15 mouse cellular contexts compared by ENCODE assay signal in the genomic region with DNA sequence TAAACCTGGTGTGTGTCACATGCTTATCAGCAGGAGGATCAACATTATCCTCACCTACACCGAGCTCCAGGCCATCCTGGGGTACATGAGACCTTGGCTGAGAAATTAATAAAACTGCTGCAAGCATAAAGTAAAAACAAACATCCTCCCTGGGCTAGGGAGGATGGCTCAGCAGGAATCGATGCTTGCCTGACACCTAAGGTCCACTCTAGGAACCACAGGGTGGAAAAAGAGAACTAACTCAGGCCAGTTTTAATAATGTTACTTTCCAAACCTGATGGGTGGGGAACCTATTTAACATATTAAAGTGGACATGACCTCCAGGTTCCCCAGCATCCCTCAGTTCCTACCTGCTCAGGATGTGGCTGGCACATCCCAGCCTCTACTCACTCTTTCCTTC. TPM values are rescaled to one million over a fixed set of nuclear protein-coding genes. Genes with fewer than 3 reads are reported as not detected.
"Had no signal": no experiment of that assay in that cellular context is flagged by ENCODE, and none has a peak within 500 bp of the region (broad histone marks: within the 10 kb centered on the region; RNA-seq: fewer than 3 reads in every experiment).

No protein-coding gene starts in this region.

- H3K9me3 ChIP-seq: intestine, embryonic 15.5 days; liver, embryonic 13.5 days had no signal

- ATAC-seq: intestine, embryonic 15.5 days; liver, postnatal 0 days; midbrain, embryonic 16.5 days had no signal

- H3K36me3 ChIP-seq: intestine, embryonic 15.5 days; liver, embryonic 13.5 days had no signal

- H3K4me1 ChIP-seq: intestine, embryonic 15.5 days; limb, embryonic 12.5 days had no signal

- H3K4me3 ChIP-seq: intestine, embryonic 15.5 days; limb, embryonic 12.5 days; liver, embryonic 13.5 days; megakaryocyte, embryonic 14.5 days had no signal

- DNase-seq: kidney, postnatal 25 days; layer of hippocampus, adult 9-11 months; liver; liver, embryonic 13.5 days; liver, postnatal 0 days; lung, postnatal 10 days; right cerebral cortex, postnatal 14 days; thymus, adult 18-20 months; thymus, postnatal 14 days had no signal

- H3K4me2 ChIP-seq: intestine, embryonic 15.5 days; limb, embryonic 12.5 days; liver, embryonic 13.5 days; midbrain, embryonic 11.5 days had no signal

- H3K9ac ChIP-seq: intestine, embryonic 15.5 days; limb, embryonic 12.5 days; liver, embryonic 13.5 days; liver, postnatal 0 days had no signal

- H3K27ac ChIP-seq: intestine, embryonic 15.5 days; limb, embryonic 12.5 days; liver, embryonic 13.5 days; macrophage had no signal

- H3K27me3 ChIP-seq: intestine, embryonic 15.5 days; limb, embryonic 12.5 days; liver, embryonic 13.5 days had no signal

RNA-seq across cellular contexts. Expression of a gene that starts 14.8 kb away (rescaled TPM):
- polyA plus RNA-seq: macrophage had no signal
